Mouse (Mus musculus) cerebellum, adult 11 months (tissue): ENCODE measurements around the gene Ubtd1.

ENCODE experiments used
- DNase-seq: peaks from one replicate; pipeline ENCODE4 v3.0.0; 2022

Gene Ubtd1

DNA sequence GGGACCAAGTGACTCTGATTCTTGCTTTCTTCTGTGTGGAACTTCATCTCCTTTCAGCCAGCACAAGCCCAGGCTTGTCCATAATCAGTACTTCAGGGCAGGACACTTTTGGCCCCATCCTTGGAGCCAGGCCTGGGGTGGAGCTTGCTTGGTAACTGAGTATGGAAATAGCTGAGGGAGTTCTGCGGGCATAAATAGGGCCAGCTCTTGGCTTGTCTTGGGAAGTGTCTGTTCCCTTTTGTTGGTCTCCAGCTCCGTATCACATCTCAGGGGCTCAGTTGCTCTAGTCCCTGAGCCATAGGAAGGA is 40.9 kb downstream of the Ubtd1 start:
- DNase-seq: no peak

- DNase-seq: peak; percentile 81
These were observed 44.6 kb downstream of the Ubtd1 start for GRCm38 (mm10) chr19:42026158-42026557.

- DNase-seq: no peak
These were observed 49.5 kb downstream of the Ubtd1 start for GRCm38 (mm10) chr19:42031112-42031511.

DNA sequence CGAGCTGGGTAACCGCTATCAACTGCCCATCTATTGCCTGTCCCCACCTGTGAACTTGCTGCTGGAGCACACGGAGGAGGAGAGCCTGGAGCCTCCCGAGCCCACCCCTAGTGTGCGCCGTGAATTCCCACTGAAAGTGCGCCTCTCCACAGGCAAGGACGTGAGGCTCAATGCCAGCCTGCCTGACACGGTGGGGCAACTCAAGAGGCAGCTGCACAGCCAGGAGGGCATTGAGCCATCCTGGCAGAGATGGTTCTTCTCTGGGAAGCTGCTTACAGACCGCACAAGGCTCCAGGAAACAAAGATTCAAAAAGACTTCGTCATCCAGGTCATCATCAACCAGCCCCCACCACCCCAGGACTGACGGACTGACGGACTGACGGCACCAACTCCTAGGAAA is 52.0 kb downstream of the Ubtd1 start:
- no peak for DNase-seq

- DNase-seq: peak; percentile 39
These were observed 52.7 kb downstream of the Ubtd1 start for GRCm38 (mm10) chr19:42034146-42034775.

- no peak for DNase-seq
These were observed 53.4 kb downstream of the Ubtd1 start for GRCm38 (mm10) chr19:42034881-42035455.

GRCm38 (mm10) chr19:42035456-42036248 is 54.1 kb downstream of the Ubtd1 start, which contains the start of gene Ankrd2:
TSS of gene Ankrd2 (plus strand) at chr19:42036000.
- peak; percentile 86 for DNase-seq

GRCm38 (mm10) chr19:42036357-42036756 is 54.8 kb downstream of the Ubtd1 start:
- no peak for DNase-seq

DNA sequence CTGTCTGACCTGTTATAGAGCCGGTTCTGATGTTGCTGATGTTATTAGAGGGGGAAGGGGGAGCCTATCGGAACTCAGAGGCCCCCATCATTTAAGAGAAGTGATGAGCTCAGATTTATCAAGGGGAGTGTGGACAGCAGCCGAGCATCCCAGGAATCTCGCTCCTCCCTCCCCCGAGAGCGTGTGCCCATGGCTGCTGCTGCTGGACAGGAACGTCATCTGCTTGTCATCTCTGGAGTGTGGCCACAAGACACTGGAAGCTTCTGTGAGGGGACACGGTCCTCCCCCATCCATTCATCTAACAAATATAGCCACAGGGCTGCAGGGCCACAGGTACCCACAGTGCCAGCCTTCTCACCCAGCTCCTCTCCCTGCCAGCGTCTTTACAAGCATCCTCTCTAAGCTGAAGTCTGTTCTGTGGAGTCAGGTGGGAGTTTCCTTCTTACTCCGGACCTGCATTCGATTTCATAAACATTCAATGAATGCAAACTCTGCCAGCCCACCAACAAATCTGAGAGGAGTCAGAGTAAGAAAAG is 55.7 kb downstream of the Ubtd1 start:
- DNase-seq: no peak

DNA sequence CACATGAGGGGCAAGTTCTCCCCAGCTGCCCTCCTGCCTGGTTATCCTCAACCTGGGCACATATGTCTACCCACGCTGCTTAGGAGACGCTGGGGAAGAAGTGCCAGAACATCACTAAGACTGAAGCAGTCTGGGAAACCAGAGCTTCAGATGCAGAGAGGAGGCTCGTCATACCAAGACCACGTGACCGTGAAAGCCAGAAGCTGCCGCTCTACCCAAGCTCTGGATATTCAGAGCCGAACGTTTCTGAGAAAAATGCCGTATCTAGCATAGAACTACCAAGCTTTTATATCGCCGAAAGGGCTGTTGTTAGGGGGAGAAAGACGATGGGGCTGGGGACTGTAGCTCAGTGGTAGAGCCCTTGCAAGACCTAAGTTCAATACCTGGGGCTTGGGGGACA is 56.7 kb downstream of the Ubtd1 start:
- DNase-seq: no peak

DNA sequence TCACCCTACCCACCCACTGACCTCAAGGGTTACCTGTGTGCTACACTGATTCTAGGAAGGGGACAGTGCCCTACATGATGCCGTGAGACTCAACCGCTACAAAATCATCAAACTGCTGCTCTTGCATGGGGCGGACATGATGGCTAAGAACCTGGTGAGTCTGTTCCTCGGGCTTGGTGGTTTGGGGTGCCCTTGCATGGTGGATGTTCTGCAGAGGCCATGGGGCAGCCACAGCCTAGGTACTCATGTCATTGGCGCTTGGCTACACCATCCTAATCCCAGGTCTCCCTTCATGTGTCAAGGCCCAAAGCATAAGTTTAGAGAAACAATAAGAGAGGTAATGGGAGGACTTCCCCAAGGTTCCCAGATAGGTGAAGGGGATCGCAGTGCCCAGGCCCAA is 62.4 kb downstream of the Ubtd1 start:
- no peak for DNase-seq

- DNase-seq: peak; percentile 35
These were observed 63.9 kb downstream of the Ubtd1 start, which contains the start of gene Hoga1 for GRCm38 (mm10) chr19:42045269-42046102. TSS of gene Hoga1 (plus strand) at chr19:42045610.

GRCm38 (mm10) chr19:42050251-42050650 is 68.7 kb downstream of the Ubtd1 start:
- DNase-seq: no peak

DNA sequence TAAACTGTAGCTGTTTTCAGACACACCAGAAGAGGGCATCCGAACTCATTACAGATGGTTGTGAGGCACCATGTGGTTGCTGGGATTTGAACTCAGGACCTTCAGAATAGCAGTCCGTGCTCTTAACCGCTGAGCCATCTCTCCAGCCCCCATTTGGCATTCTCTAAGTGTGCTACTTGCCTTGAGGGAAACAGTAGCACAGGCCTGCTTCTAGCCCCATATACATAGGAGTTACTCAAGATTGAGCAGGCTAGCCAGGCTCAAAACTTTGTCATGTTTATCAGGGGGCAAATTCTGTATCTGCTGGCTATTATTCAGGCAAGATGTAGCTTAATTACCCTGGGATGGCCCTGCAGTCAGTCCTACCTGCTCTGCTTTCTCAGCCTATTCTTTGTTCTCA is 69.8 kb downstream of the Ubtd1 start:
- no peak for DNase-seq

DNA sequence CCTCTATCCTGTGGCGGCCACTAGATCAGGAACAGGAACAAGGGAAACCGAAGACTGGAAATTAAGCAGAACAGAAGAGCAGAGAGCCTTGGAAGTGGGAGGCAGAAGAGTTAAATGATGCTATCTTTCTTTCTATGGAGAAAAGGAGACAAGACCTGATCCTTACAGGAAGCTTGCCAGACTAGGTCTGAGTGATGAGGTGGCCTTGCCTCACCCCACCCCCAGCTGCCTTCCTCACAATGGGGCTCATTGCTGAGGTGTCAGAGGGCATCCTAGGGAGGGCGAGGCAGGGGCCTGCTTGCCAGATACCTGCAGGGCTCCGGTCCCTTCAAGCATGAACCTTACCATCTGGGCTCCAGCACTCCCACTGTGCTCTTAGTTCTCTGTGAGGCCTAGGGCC is 70.4 kb downstream of the Ubtd1 start, which contains the start of gene 4933411K16Rik:
Gene 4933411K16Rik (plus strand): TSS at position 301 of the 400 bp plus-strand sequence.
- no peak for DNase-seq

- no peak for DNase-seq
These were observed 72.7 kb downstream of the Ubtd1 start for GRCm38 (mm10) chr19:42054255-42054654.

DNA sequence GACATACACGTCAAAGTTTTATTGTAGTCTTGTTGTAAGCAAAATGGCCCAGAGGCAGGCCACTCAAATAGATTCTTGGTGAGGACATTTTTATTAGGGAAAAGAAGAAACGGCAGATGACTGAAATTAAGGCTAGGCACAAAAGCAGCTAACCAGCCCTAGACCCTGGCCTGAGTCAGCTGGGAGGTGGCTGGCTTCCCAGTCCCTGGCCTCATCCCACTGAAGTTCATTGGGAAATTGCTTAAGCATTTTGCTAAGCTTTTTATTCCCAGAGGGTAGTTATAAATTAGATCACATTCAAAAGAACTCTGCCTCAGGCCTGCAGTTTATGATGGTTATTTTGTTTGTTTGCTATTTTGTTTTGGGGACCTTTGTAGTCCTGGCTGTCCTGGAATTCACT is 74.3 kb downstream of the Ubtd1 start:
- no peak for DNase-seq

DNA sequence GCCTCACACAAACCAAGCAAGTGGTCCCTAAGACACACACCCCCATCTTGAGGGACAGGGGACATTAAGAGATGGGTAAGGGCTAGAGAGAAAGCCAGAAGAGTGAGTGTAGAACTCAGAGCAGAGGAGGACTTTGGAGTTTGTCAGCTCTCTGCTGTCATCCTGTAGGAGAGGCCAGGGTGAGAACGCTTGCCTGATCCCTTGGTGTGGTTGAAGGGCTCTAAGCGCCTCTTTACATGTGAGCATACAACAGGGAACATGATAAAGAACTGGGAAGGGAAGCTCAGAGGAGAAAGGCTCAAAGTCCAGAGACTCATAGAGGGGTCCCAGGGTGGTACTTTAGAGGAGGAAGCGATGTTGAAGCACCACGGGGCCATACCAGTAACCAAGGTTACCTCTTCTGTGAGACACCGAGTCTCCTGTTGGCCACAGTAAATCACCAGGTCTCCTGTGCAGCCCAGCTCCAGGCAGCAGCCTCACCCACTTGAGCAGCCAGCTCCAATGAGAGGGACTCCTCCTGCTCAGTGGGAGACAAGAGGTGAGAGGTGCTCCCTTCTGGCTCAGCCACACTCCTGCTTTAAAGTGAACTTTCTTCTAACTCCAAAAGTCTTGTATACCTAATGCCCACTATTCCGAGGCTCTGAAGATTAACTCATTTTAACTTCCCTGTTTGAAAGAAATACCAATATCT is 75.3 kb downstream of the Ubtd1 start:
- DNase-seq: no peak

DNA sequence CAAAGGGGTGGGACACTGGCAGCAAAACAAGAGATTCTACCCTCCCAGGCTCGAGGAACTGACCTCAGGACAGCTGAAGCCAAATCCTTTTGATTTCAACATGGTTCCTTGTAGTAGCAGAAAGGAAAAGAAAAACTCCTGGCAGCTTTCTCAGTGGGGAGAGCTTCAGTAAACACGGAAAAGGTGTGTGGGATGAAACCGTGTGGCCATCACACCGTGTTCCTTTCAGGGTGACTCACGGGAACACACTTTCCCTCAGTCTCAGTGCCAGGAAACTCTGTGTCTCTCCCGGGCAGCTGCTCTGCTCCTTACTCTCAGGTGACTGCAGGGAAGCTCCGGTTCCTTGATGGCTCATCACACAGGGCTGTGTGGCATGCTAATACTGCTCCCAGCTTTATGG is 76.9 kb downstream of the Ubtd1 start:
- no peak for DNase-seq

GRCm38 (mm10) chr19:42061443-42061842 is 79.9 kb downstream of the Ubtd1 start:
- DNase-seq: no peak

DNA sequence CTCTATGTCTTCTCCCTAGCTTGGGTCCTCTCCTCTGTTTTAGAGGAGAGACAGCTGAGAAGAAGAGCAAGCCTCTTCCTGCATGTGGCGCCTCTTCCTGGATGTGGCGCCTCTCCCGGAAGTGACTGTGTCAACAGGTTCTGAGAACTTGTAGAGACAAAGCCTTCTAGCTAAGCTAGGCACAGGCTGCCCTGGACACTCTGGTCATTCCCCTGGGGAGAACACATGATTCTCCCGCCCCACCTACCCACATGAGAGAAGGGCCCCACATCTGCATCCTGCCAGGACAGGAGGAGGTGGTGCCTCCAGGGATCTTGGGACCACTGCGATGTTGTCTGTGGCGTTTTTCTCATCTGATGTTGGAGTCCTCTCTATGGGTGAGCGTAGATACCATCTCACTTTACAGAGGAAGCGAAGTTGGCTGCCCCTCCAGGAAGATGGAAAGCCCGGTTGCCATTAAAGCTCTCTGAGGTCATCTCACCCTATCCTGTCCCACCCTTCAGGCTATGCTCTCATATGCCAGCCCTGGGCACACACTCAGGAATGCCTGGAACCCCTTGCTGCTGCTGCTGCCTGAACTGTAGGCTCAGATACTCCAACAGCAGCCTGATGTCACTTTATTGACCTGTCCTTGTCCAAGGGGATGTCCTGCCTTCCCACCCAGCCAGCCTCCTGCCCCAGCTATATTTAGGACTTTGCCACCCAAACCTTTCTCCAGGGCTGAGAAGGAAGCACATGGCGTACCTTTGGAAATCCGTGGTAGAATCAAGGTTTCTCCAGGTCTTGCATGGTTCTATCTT is 87.1 kb downstream of the Ubtd1 start:
- DNase-seq: no peak

- DNase-seq: no peak
These were observed 87.6 kb downstream of the Ubtd1 start for GRCm38 (mm10) chr19:42069241-42069525.
